ENCODE assay signal across 18 mouse cellular contexts in the genomic region with DNA sequence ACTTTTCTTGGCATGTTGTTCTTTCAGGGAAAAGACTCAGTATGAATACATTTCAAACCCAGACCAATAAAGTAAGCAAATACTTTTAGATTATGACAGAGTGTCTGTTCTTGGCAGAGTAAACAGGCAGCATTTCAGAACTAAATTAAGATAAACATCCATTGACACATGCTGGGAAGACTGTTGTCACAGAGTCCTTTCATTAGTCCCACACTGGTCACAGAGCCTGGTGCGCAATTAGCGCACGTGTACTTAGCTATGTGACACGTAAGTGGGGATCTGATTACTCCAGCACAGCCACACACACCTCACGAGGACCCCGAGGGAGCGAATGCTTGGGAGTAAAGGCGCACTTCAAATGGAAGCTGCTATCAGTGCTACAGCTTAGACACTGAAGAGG. TPM values are rescaled to one million over a fixed set of nuclear protein-coding genes. Genes with fewer than 3 reads are reported as not detected.
DNase-seq lines count a peak whose midpoint lies in the region; ATAC-seq lines count a peak whose summit lies in the region.
"Had no signal": no experiment of that assay in that cellular context is flagged by ENCODE, and none has a peak within 500 bp of the region (broad histone marks: within the 10 kb centered on the region; RNA-seq: fewer than 3 reads in every experiment).

No protein-coding gene starts in this region.

- H3K4me3 ChIP-seq in intestine, embryonic 14.5 days (ENCODE audit: low read depth, low read length): no peak overlapping the region
- no peak overlapping the region for H3K4me3 ChIP-seq in intestine, embryonic 16.5 days (ENCODE audit: low read length)
- H3K4me3 ChIP-seq: embryonic facial prominence, embryonic 12.5 days; intestine, embryonic 15.5 days had no signal

- ATAC-seq in intestine, embryonic 14.5 days (replicated peaks; ENCODE audit: low FRiP score, low TSS enrichment, low read depth): no peak
- ATAC-seq in intestine, embryonic 16.5 days: no peak
- ATAC-seq: intestine, embryonic 15.5 days had no signal

- peaks cover 14% of the 10 kb centered on the region for H3K36me3 ChIP-seq in intestine, embryonic 14.5 days (ENCODE audit: control insufficient read depth, insufficient read depth, low read length)
- H3K36me3 ChIP-seq in intestine, embryonic 16.5 days (ENCODE audit: control insufficient read depth, insufficient read depth, low read length): no peaks in the 10 kb centered on the region
- H3K36me3 ChIP-seq: intestine, embryonic 15.5 days had no signal

- no peak overlapping the region for H3K27ac ChIP-seq in intestine, embryonic 14.5 days (ENCODE audit: low read depth)
- no peak overlapping the region for H3K27ac ChIP-seq in intestine, embryonic 16.5 days (ENCODE audit: low read length)
- H3K27ac ChIP-seq: embryonic facial prominence, embryonic 12.5 days; intestine, embryonic 15.5 days; kidney, postnatal 0 days; macrophage; stomach, postnatal 0 days had no signal

- H3K27me3 ChIP-seq in intestine, embryonic 14.5 days (replicated peaks; ENCODE audit: control insufficient read depth, insufficient read depth, low read length): no peaks in the 10 kb centered on the region
- H3K27me3 ChIP-seq in intestine, embryonic 16.5 days (replicated peaks; ENCODE audit: control insufficient read depth, insufficient read depth, low read length): no peaks in the 10 kb centered on the region
- H3K27me3 ChIP-seq: embryonic facial prominence, embryonic 12.5 days; intestine, embryonic 15.5 days had no signal

- H3K4me2 ChIP-seq in intestine, embryonic 14.5 days (ENCODE audit: low read length): no peak overlapping the region
- no peak overlapping the region for H3K4me2 ChIP-seq in intestine, embryonic 16.5 days (ENCODE audit: low read depth, low read length)
- H3K4me2 ChIP-seq: embryonic facial prominence, embryonic 12.5 days; intestine, embryonic 15.5 days had no signal

- no peaks in the 10 kb centered on the region for H3K9me3 ChIP-seq in intestine, embryonic 14.5 days (ENCODE audit: control insufficient read depth, low read length)
- H3K9me3 ChIP-seq in intestine, embryonic 16.5 days (ENCODE audit: control insufficient read depth, low read length): no peaks in the 10 kb centered on the region
- H3K9me3 ChIP-seq: embryonic facial prominence, embryonic 12.5 days; intestine, embryonic 15.5 days had no signal

- peak; percentile 20 for DNase-seq in embryo, embryonic 10 days (ENCODE audit: low spot score)
- DNase-seq in embryo, embryonic 9.5 days (ENCODE audit: extremely low spot score): no peak
- DNase-seq in intestine, embryonic 14.5 days (ENCODE audit: low spot score): peak; percentile 38
- DNase-seq in urinary bladder, postnatal 4 days (ENCODE audit: low spot score in 2 of 2): peak; percentile 5 to 22
- DNase-seq in urinary bladder, postnatal 36 days (ENCODE audit: low spot score in 2 of 2): no peak
- peak; percentile 15 for DNase-seq in telencephalon, adult 2 months (ENCODE audit: low read depth, low spot score)
- DNase-seq in layer of hippocampus, postnatal 10 days (ENCODE audit: low spot score in 2 of 2): no peak
- DNase-seq: adrenal gland, postnatal 14 days; cerebellum, postnatal 10 days; gastrocnemius, postnatal 10 days; heart, postnatal 14 days; thymus, postnatal 4 days had no signal

- WGBS in intestine, embryonic 14.5 days: 68% methylated on average over 8 of the region's 8 CpGs
- WGBS in intestine, embryonic 16.5 days: 62% methylated on average over 8 of the region's 8 CpGs

- H3K4me1 ChIP-seq in intestine, embryonic 14.5 days (replicated peaks; ENCODE audit: control insufficient read depth, insufficient read depth, low read length): no peaks in the 10 kb centered on the region; the same call in 1 of the 2 replicates
- no peaks in the 10 kb centered on the region for H3K4me1 ChIP-seq in intestine, embryonic 16.5 days (ENCODE audit: control insufficient read depth, insufficient read depth, low read length)
- H3K4me1 ChIP-seq: embryonic facial prominence, embryonic 12.5 days; intestine, embryonic 15.5 days had no signal

- H3K9ac ChIP-seq in intestine, embryonic 14.5 days (ENCODE audit: low read length): no peak overlapping the region
- H3K9ac ChIP-seq in intestine, embryonic 16.5 days (ENCODE audit: low read depth, low read length): no peak overlapping the region
- H3K9ac ChIP-seq: embryonic facial prominence, embryonic 12.5 days; intestine, embryonic 15.5 days had no signal

RNA-seq across cellular contexts. Expression of a gene that starts 52.1 kb away (rescaled TPM):
- 54.6 and 58.3 TPM in 2 replicates for polyA plus RNA-seq in intestine, embryonic 14.5 days (2014; fragmentation: Nextera tagmentation; extraction: Ambion mirVana)
- 51.0 and 52.2 TPM in 2 replicates for polyA plus RNA-seq in intestine, embryonic 16.5 days (2015; fragmentation: Nextera tagmentation; extraction: Ambion mirVana)
- total RNA-seq in layer of hippocampus, postnatal 10 days (2021): 10 to 100 TPM; 16.2 to 21.5 TPM

Comparison
In these comparisons a context has a peak if more than half of its experiments do, and no peak if none do; other contexts are left out.
1. DNase-seq: peak in embryo, embryonic 10 days (single experiment), intestine, embryonic 14.5 days (single experiment), urinary bladder, postnatal 4 days (2 of 2) and telencephalon, adult 2 months (single experiment); none in embryo, embryonic 9.5 days (single experiment), urinary bladder, postnatal 36 days (0 of 2) and layer of hippocampus, postnatal 10 days (0 of 2).